Mouse (Mus musculus) cerebellum, adult (tissue): ENCODE measurements around the gene Xpot.

Experiments used
- ATAC-seq: cut with Nextera tagmentation; 2 replicates; pipeline ENCODE4 v1.9.2; 2017; ENCODE audit warnings: mild to moderate bottlenecking, moderate library complexity, mixed read lengths; ENCODE audit not compliant: insufficient number of reproducible peaks, low FRiP score, low TSS enrichment

Xpot gene

GRCm38 (mm10) chr10:121626186-121626882 lies at the start of gene Xpot:
Gene Xpot, minus strand, starts transcription at chr10:121626332.
- ATAC-seq: peak; percentile 98

GRCm38 (mm10) chr10:121669103-121669502 lies 43.0 kb upstream of the Xpot start:
- ATAC-seq: no peak

GRCm38 (mm10) chr10:121665631-121666145 lies 39.6 kb upstream of the Xpot start:
- no peak for ATAC-seq

GRCm38 (mm10) chr10:121663599-121663998 lies 37.5 kb upstream of the Xpot start:
- ATAC-seq: no peak

- ATAC-seq: no peak
Measured at GRCm38 (mm10) chr10:121662711-121663110, 36.6 kb upstream of the Xpot start.

GRCm38 (mm10) chr10:121655907-121656306 lies 29.8 kb upstream of the Xpot start:
- ATAC-seq: no peak

- peak; percentile 88 for ATAC-seq
Measured at GRCm38 (mm10) chr10:121653079-121653478, 26.9 kb upstream of the Xpot start.

- no peak for ATAC-seq
Measured at GRCm38 (mm10) chr10:121646294-121646693, 20.2 kb upstream of the Xpot start.

- 0 out of 2 replicates have a peak, but pooled peaks have one; percentile 2 for ATAC-seq
Measured at GRCm38 (mm10) chr10:121642054-121642947, 16.2 kb upstream of the Xpot start.

- ATAC-seq: peak; percentile 62; the same call in 1 of the 2 replicates
Measured at GRCm38 (mm10) chr10:121641272-121642053, 15.3 kb upstream of the Xpot start, which contains the start of gene D930020B18Rik. Gene D930020B18Rik, plus strand, starts transcription at chr10:121641588.

- ATAC-seq: 0 out of 2 replicates have a peak, but pooled peaks have one; percentile 15
Measured at GRCm38 (mm10) chr10:121640944-121641271, 14.8 kb upstream of the Xpot start.

- peak; percentile 76 for ATAC-seq
Measured at GRCm38 (mm10) chr10:121640150-121640930, 14.2 kb upstream of the Xpot start.

GRCm38 (mm10) chr10:121639573-121639972 lies 13.4 kb upstream of the Xpot start:
- no peak for ATAC-seq

- ATAC-seq: no peak
Measured at GRCm38 (mm10) chr10:121636276-121636675, 10.1 kb upstream of the Xpot start.

GRCm38 (mm10) chr10:121634159-121634558 lies 8.0 kb upstream of the Xpot start:
- no peak for ATAC-seq

GRCm38 (mm10) chr10:121628561-121629040 lies 2.5 kb upstream of the Xpot start:
- ATAC-seq: no peak

- no peak for ATAC-seq
Measured at GRCm38 (mm10) chr10:121627216-121627852, 1.2 kb upstream of the Xpot start.

- ATAC-seq: no peak
Measured at GRCm38 (mm10) chr10:121625407-121626185, 536 bp downstream of the Xpot start.
